Mouse (Mus musculus) liver, postnatal 0 days (tissue): ENCODE results near the gene Wdr45b. TPM values are rescaled to one million over a fixed set of nuclear protein-coding genes. Genes with fewer than 3 reads are reported as not detected.

ENCODE experiments used
- ATAC-seq: fragments of 200-750 bp; cut with Nextera tagmentation; 2 replicates; pipeline ENCODE4 v1.8.0; 2017; ENCODE audit warnings: mild to moderate bottlenecking, moderate library complexity
- DNase-seq: peaks from one replicate; pipeline ENCODE4 v3.0.0-alpha.2; 2016
- H3K27ac ChIP-seq: fragments of 300-500 bp; sonication (generic); 2 replicates; pipeline ENCODE4 v1.5.1; 2014; ENCODE audit warnings: antibody characterized with exemption, moderate library complexity, mild to moderate bottlenecking, low read depth
- H3K27me3 ChIP-seq: fragments of 300-500 bp; sonication (generic); 2 replicates; pipeline ENCODE4 v1.6.1; 2014; ENCODE audit warnings: low read length, control low read depth, mixed read lengths; ENCODE audit not compliant: insufficient read depth
- H3K36me3 ChIP-seq: fragments of 300-500 bp; sonication (generic); replicated peaks from 2 replicates; pipeline ENCODE4 v1.6.1; 2014; ENCODE audit warnings: mild to moderate bottlenecking, control low read depth, low read length, moderate library complexity, mixed read lengths; ENCODE audit not compliant: insufficient read depth
- H3K4me1 ChIP-seq: fragments of 300-500 bp; sonication (generic); 2 replicates; pipeline ENCODE4 v1.6.1; 2014; ENCODE audit warnings: antibody characterized with exemption, mild to moderate bottlenecking, control low read depth; ENCODE audit not compliant: insufficient read depth
- H3K4me2 ChIP-seq: fragments of 300-500 bp; sonication (generic); 2 replicates; pipeline ENCODE4 v1.6.1; 2014; ENCODE audit warnings: low read depth, mild to moderate bottlenecking, low read length, moderate library complexity, mixed read lengths
- H3K4me3 ChIP-seq: fragments of 300-500 bp; sonication (generic); 2 replicates; pipeline ENCODE4 v1.5.1; 2014; ENCODE audit warnings: low read depth, low read length
- H3K9ac ChIP-seq: fragments of 300-500 bp; sonication (generic); replicated peaks from 2 replicates; pipeline ENCODE4 v1.6.1; 2014; ENCODE audit warnings: mild to moderate bottlenecking, moderate library complexity
- H3K9me3 ChIP-seq: fragments of 300-500 bp; sonication (generic); 2 replicates; pipeline ENCODE4 v1.6.1; 2016; ENCODE audit warnings: mild to moderate bottlenecking, control low read depth, low read length, mixed read lengths
- CTCF ChIP-seq: sonication (generic); IDR thresholded peaks from 2 replicates; pipeline ENCODE4 v1.5.1; 2016; ENCODE audit warnings: antibody characterized with exemption, low read depth
- EP300 ChIP-seq: IDR thresholded peaks from 2 replicates; pipeline ENCODE4 v1.6.1; 2016; ENCODE audit warnings: antibody characterized with exemption, low read depth, mild to moderate bottlenecking
- WGBS: fragments of 180-500 bp; shearing (Covaris S2); extraction: QIAGEN DNeasy Blood & Tissue Kit; methylation state at CpG from one replicate; pipeline ENCODE4 v1.1.7; 2014; ENCODE audit not compliant: insufficient replicate concordance; 5-methylcytosine and 5-hydroxymethylcytosine counted together
- microRNA-seq: library from miRNA; unstranded; fragments of <30 nt; microRNA quantifications from one replicate; pipeline ENCODE4, GENCODE M21; 2016
- polyA plus RNA-seq: library from polyadenylated mRNA; unstranded; fragments of >200 nt; fragmentation: Nextera tagmentation; extraction: Ambion mirVana; gene quantifications from 2 replicates; pipeline ENCODE4 v1.2.1, GENCODE M21; 2015

The Wdr45b gene
- polyA plus RNA-seq, 1 experiment from 2014 or later = 16.7 TPM

- peak; percentile 62; the same call in 1 of the 2 replicates for ATAC-seq
- WGBS = 69% methylated on average over 3 of the region's 3 CpGs
- no peak overlapping the region for H3K4me2 ChIP-seq
- no peak for DNase-seq
- H3K4me1 ChIP-seq = peaks cover 17% of the 10 kb centered on the region
- H3K9ac ChIP-seq = no peak overlapping the region
- no peak overlapping the region for H3K4me3 ChIP-seq
- H3K9me3 ChIP-seq = no peaks in the 10 kb centered on the region
- H3K36me3 ChIP-seq = 0 out of 2 replicates have a peak, but pooled peaks cover 5% of the 10 kb centered on the region
- TF ChIP-seq CTCF (no peak), EP300 (no peak)
- H3K27me3 ChIP-seq = no peaks in the 10 kb centered on the region
- H3K27ac ChIP-seq = no peak overlapping the region; the same call in 1 of the 2 replicates
Observed at GRCm38 (mm10) chr11:121278011-121278410, 76.2 kb downstream of the Wdr45b start.

- H3K27ac ChIP-seq = no peak overlapping the region; the same call in 1 of the 2 replicates
- WGBS = 77% methylated on average over 8 of the region's 8 CpGs
- H3K36me3 ChIP-seq = 0 out of 2 replicates have a peak, but pooled peaks cover 5% of the 10 kb centered on the region
- H3K9ac ChIP-seq = no peak overlapping the region
- no peak for ATAC-seq
- H3K9me3 ChIP-seq = no peaks in the 10 kb centered on the region
- H3K27me3 ChIP-seq = no peaks in the 10 kb centered on the region
- no peak overlapping the region for H3K4me3 ChIP-seq
- peaks cover 12% of the 10 kb centered on the region; the same call in 1 of the 2 replicates for H3K4me1 ChIP-seq
- no peak for TF ChIP-seq CTCF
- no peak for TF ChIP-seq EP300
- DNase-seq = no peak
- no peak overlapping the region for H3K4me2 ChIP-seq
Observed at GRCm38 (mm10) chr11:121277516-121277915, 76.7 kb downstream of the Wdr45b start.

Small RNAs within 50 kb of the gene (microRNA-seq; reads per million reads assigned to microRNA genes)
- gene Mir7236 = not detected

Other genes starting within 250 kb of the Wdr45b start
- gene Tex19.2, start 235.8 kb downstream of the Wdr45b start, polyA plus RNA-seq = 0.05 TPM in 1 of 2 replicates, not detected in the other
- not detected in 2 replicates for gene Tex19.1, start 208.3 kb downstream of the Wdr45b start, polyA plus RNA-seq
- gene Uts2r, start 194.2 kb downstream of the Wdr45b start, polyA plus RNA-seq = not detected in 2 replicates
- gene Hexdc, start 150.0 kb downstream of the Wdr45b start, polyA plus RNA-seq = 2.3 and 3.2 TPM in 2 replicates
- 17.7 and 17.9 TPM in 2 replicates for gene Ogfod3, start 149.7 kb downstream of the Wdr45b start, polyA plus RNA-seq
- gene Cybc1, start 125.1 kb downstream of the Wdr45b start, polyA plus RNA-seq = 13.3 and 15.0 TPM in 2 replicates
- gene Narf, start 117.2 kb downstream of the Wdr45b start, polyA plus RNA-seq = 27.8 and 39.1 TPM in 2 replicates
- 2.3 and 2.6 TPM in 2 replicates for gene Foxk2, start 94.5 kb downstream of the Wdr45b start, polyA plus RNA-seq
- gene Rab40b, start 33.8 kb upstream of the Wdr45b start, polyA plus RNA-seq = 0.58 and 0.60 TPM in 2 replicates
- gene Fn3krp, start 67.0 kb upstream of the Wdr45b start, polyA plus RNA-seq = 12.2 and 14.6 TPM in 2 replicates
- gene Fn3k, start 80.5 kb upstream of the Wdr45b start, polyA plus RNA-seq = 14.6 and 19.2 TPM in 2 replicates
- 20.0 and 21.2 TPM in 2 replicates for gene Tbcd, start 97.5 kb upstream of the Wdr45b start, polyA plus RNA-seq
- gene Zfp750, start 164.9 kb upstream of the Wdr45b start, polyA plus RNA-seq = 2.5 TPM in 2 replicates